Mouse (Mus musculus) embryonic facial prominence, embryonic 11.5 days (tissue): ENCODE measurements at regions not wholly inside any gene's neighbourhood (a gene's known extent, or its start where the extent isn't known, plus 50 kb on each side); places are given as distances from the start of the nearest gene placed in this dataset.

Experiments
- ATAC-seq: fragments of 200-750 bp; cut with Nextera tagmentation; replicated peaks from 2 replicates; pipeline ENCODE4 v1.8.0; 2017; ENCODE audit warnings: low read depth; ENCODE audit not compliant: insufficient number of reproducible peaks, low FRiP score, low TSS enrichment
- DNase-seq: peaks from one replicate; pipeline ENCODE4 v3.0.0-alpha.2; 2015; ENCODE audit warnings: low spot score
- H3K27ac ChIP-seq: fragments of 300-500 bp; sonication (generic); replicated peaks from 2 replicates; pipeline ENCODE4 v1.5.1; 2014; ENCODE audit warnings: mild to moderate bottlenecking, low read depth, low read length, control low read depth
- H3K27me3 ChIP-seq: fragments of 300-500 bp; sonication (generic); 2 replicates; pipeline ENCODE4 v1.6.1; 2014; ENCODE audit warnings: mild to moderate bottlenecking, low read length, moderate library complexity, mixed read lengths; ENCODE audit not compliant: control insufficient read depth, insufficient read depth
- H3K36me3 ChIP-seq: fragments of 300-500 bp; sonication (generic); replicated peaks from 2 replicates; pipeline ENCODE4 v1.6.1; 2014; ENCODE audit warnings: low read depth, mild to moderate bottlenecking, low read length, moderate library complexity, mixed read lengths; ENCODE audit not compliant: control insufficient read depth, insufficient read depth
- H3K4me1 ChIP-seq: fragments of 300-500 bp; sonication (generic); 2 replicates; pipeline ENCODE4 v1.6.1; 2014; ENCODE audit warnings: low read length, mixed read lengths; ENCODE audit not compliant: control insufficient read depth, insufficient read depth
- H3K4me2 ChIP-seq: fragments of 300-500 bp; sonication (generic); 2 replicates; pipeline ENCODE4 v1.6.1; 2014; ENCODE audit warnings: low read depth, mild to moderate bottlenecking, control low read depth, low read length, moderate library complexity
- H3K4me3 ChIP-seq: fragments of 300-500 bp; sonication (generic); 2 replicates; pipeline ENCODE4 v1.5.1; 2014; ENCODE audit warnings: low read depth, low read length, control low read depth
- H3K9ac ChIP-seq: fragments of 300-500 bp; sonication (generic); replicated peaks from 2 replicates; pipeline ENCODE4 v1.6.1; 2014; ENCODE audit warnings: mild to moderate bottlenecking, control low read depth, low read length
- H3K9me3 ChIP-seq: fragments of 300-500 bp; sonication (generic); replicated peaks from 2 replicates; pipeline ENCODE4 v1.6.1; 2016; ENCODE audit warnings: mild to moderate bottlenecking, low read length, inconsistent platforms, mixed read lengths; ENCODE audit not compliant: control insufficient read depth
- WGBS: fragments of 180-500 bp; shearing (Covaris S2); extraction: QIAGEN DNeasy Blood & Tissue Kit; methylation state at CpG from one replicate; pipeline ENCODE4 v1.1.7; 2014; 5-methylcytosine and 5-hydroxymethylcytosine counted together

DNA sequence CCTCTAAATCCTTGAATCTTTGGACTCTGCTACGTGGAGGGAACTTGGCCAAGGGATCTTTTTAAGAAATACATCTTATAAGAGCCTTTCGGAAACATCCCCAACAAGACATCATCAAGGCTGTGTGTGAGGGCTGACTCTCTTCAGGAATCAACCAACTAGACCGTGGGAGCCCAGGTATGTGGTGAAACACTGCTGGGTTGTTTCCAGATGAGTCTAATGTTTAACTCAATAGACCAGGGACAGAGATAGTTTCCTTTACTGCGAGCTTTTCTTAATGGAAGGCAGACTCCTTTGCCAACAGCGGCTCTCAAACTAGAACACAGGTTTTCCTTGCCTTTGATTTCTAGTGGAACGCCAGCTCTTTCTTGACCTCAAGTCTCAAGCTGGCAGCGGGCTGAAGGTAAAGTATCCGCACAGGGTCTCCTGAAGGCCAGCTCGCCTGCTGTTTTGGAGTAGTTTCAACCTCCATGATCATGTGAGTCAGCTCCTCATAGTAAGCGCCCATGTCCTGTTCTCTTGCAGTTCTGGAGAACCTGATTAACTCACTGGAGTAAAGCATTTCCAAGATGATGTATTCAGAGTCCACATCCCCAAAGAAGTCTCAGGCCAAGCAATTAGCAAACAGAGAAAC is 345.7 kb upstream of the Prkcq start:
- 83% methylated on average over 10 of the region's 10 CpGs for WGBS
- Histone ChIP-seq H3K27me3 (no peaks in the 10 kb centered on the region), H3K4me1 (no peaks in the 10 kb centered on the region), H3K4me3 (no peak overlapping the region), H3K4me2 (no peak overlapping the region), H3K36me3 (no peaks in the 10 kb centered on the region), H3K9me3 (no peaks in the 10 kb centered on the region), H3K27ac (no peak overlapping the region), H3K9ac (no peak overlapping the region)
- DNase-seq: no peak
- no peak for ATAC-seq

DNA sequence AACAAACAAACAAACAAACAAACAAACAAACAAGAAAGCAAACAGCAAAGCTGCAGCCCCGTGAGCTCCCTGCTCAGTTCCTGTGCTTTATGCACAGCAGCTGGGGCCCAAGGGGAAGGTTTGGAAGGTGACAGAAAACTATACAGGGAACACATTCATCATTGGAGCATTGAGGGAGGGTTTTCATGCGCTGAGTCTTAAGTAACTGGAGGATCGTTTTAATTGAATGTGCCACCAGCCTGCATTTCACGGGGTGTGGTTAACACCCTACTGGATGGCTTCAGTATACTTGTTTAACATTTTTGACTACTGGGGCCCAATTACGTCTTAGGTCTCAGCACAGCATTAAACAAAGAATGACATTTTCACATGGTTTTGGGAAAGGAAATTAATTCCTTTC is 331.9 kb upstream of the Prkcq start:
- no peaks in the 10 kb centered on the region for H3K36me3 ChIP-seq
- H3K9ac ChIP-seq: no peak overlapping the region
- 60% methylated on average over 5 of the region's 5 CpGs for WGBS
- H3K27ac ChIP-seq: no peak overlapping the region
- DNase-seq (no peak), ATAC-seq (no peak)
- H3K4me3 ChIP-seq: no peak overlapping the region
- no peaks in the 10 kb centered on the region for H3K4me1 ChIP-seq
- no peaks in the 10 kb centered on the region for H3K9me3 ChIP-seq
- H3K4me2 ChIP-seq: no peak overlapping the region
- H3K27me3 ChIP-seq: no peaks in the 10 kb centered on the region

DNA sequence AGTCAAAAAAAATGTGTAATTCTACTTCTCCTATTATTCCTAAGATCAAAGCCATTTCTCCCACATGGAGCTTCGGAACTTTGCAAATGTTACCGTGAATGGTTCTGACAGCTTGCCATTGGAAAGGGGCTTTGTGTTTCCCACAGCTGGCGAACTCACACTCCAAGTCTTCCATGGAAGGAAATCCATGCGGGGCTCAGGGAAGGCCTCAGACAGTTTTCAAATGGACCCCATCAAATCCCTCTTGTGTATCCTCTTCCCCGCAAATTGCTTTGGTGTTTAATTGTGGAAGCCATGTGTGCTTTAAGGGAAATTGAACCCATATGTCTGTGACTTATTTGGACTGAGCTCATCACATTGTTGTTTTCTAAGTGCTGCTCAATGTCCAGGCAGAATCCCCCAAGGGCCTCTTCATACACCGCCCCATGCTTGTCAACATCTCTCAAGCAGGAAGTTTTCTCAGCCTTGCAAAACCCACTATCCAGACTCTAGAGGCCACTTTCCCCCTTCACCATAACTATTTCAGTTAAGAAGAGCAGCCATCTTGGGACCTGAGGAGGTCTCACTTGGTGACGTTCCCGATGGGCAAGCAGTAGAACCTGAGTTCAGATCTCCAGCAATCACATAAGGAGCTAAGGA is 310.1 kb upstream of the Prkcq start:
- Histone ChIP-seq H3K27ac (no peak overlapping the region), H3K4me3 (no peak overlapping the region), H3K9me3 (no peaks in the 10 kb centered on the region), H3K4me2 (no peak overlapping the region), H3K4me1 (no peaks in the 10 kb centered on the region), H3K9ac (no peak overlapping the region), H3K27me3 (no peaks in the 10 kb centered on the region), H3K36me3 (no peaks in the 10 kb centered on the region)
- DNase-seq (peak; percentile 19), ATAC-seq (no peak)
- 48% methylated on average over 8 of the region's 8 CpGs for WGBS

DNA sequence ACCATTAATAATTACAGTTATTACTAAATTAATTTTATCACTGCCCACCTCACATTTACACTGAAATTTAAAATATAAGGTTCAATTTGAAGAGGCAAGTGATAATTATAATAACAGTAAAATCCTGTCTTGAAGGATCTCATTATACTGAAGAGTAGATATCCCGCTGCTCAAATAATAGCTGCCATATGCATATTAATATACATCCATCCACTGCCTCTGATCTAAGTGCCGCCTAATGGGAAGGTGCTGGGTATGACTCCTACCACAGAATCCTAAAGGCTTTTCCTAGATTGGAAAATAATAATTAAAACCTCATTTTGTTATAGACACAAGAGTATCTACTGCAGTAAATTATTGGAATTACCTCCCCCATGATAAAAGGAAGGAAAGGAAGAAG is 307.5 kb upstream of the Prkcq start:
- DNase-seq (no peak), ATAC-seq (no peak)
- H3K4me2 ChIP-seq: no peak overlapping the region
- H3K36me3 ChIP-seq: no peaks in the 10 kb centered on the region
- H3K4me3 ChIP-seq: no peak overlapping the region
- H3K9me3 ChIP-seq: no peaks in the 10 kb centered on the region
- no peaks in the 10 kb centered on the region for H3K4me1 ChIP-seq
- no peaks in the 10 kb centered on the region for H3K27me3 ChIP-seq
- H3K9ac ChIP-seq: no peak overlapping the region
- no peak overlapping the region for H3K27ac ChIP-seq
- 95% methylated on average over 2 of the region's 2 CpGs for WGBS

DNA sequence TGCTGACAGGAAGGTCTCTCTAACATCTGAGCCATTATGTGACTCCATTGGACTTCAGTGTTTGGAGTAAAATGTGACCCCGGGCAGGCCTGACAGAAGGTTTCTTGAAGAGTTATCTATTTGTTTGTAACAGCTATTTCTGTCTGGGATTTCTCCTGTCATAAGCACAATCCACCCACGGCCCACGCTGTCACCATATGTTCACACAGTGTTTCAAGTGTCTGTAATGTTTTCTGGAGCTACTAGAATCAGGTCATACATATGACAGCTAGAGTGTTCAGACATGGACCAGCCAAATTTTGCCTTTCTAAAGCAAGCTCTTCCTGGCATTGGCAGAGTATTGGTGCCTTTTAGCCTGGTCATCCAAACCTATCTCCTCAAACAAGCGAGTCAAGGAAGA is 297.6 kb upstream of the Prkcq start:
- Histone ChIP-seq H3K4me2 (no peak overlapping the region), H3K9ac (no peak overlapping the region), H3K4me1 (no peaks in the 10 kb centered on the region), H3K9me3 (no peaks in the 10 kb centered on the region), H3K27me3 (no peaks in the 10 kb centered on the region), H3K27ac (no peak overlapping the region), H3K4me3 (no peak overlapping the region), H3K36me3 (no peaks in the 10 kb centered on the region)
- 85% methylated on average over 4 of the region's 4 CpGs for WGBS
- DNase-seq: no peak
- no peak for ATAC-seq

DNA sequence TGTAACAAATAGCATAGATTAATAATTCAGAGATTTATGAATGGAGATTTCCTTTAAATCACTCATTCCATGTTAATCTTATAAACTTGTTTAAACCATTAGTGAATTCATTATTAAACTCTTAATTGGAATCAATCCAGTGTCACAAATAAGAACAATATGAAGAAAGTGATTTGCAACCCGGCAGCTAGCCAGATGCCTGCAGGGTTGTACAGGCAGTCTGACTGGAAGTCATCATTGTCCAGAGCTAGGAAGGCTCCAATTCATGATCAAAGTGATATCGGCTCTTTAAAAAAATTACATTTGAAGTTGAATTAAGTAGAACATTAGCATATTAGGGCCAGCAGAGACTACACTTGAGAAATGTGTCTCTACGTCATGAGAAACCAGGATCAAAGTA is 270.0 kb upstream of the Prkcq start:
- ATAC-seq (no peak), DNase-seq (no peak)
- Histone ChIP-seq H3K4me3 (no peak overlapping the region), H3K9ac (no peak overlapping the region), H3K27me3 (no peaks in the 10 kb centered on the region), H3K27ac (no peak overlapping the region), H3K36me3 (no peaks in the 10 kb centered on the region), H3K4me2 (no peak overlapping the region), H3K4me1 (no peaks in the 10 kb centered on the region), H3K9me3 (no peaks in the 10 kb centered on the region)
- 76% methylated on average over 3 of the region's 3 CpGs for WGBS

DNA sequence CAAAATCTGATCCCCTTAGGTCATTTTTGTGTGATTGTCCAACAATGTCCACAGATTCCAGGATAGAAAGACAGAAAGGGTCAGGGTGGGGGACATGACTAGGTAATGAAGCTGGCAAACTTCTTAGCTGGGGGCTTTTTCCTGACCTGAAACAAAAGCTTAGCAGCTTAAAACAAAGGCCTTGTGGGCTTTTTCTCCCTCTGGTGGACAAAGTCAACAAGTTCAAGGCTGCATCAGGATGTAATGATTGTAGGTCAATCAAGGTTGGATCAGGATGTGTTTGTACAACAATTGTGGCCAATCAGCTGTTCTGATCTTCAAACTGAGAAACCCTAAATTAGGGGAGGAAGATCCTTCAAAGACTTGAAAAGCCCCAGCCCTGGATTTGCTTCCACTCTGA is 252.0 kb upstream of the Prkcq start:
- H3K9me3 ChIP-seq: no peaks in the 10 kb centered on the region
- no peaks in the 10 kb centered on the region for H3K4me1 ChIP-seq
- no peak overlapping the region for H3K27ac ChIP-seq
- no peak overlapping the region for H3K9ac ChIP-seq
- ATAC-seq (no peak), DNase-seq (no peak)
- no peaks in the 10 kb centered on the region for H3K27me3 ChIP-seq
- no peak overlapping the region for H3K4me2 ChIP-seq
- no peak overlapping the region for H3K4me3 ChIP-seq
- no peaks in the 10 kb centered on the region for H3K36me3 ChIP-seq

DNA sequence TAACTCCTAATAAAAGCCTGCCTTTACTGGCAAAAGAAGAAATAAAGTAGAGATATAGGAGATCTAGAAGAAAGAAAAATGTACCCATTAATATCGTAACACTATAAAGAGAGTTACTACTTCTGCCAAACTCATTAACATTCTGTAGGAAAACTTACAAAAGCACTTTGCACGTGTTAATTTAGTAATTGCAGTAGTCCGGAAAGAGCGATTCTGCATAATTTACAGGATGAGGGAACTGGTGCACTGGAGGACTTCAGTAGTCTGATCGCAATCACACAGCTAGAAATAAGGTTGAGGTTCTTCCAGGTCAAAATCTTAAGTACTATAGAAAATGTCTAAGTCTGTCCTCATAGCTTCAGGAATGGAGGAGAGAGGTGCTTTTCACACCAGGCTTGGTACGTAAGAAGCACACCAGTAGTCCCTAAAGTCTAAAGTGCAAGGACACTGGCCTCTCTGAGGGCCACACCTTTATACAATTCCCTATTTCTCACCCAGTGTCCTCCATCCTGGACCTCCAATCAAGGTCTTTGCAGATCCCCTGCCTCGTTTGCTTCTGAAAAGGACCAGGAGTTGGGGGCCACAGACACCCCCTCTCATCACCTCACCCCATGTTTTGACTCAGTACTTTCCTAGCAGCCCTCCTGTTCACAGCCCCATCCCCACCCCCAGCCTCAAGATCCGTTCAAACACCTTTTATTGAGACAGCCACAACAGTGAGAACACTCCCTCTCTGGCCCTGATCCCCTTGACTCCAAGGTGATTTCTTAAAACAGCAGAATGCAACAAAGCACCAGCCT is 251.0 kb upstream of the Prkcq start:
- Histone ChIP-seq H3K9me3 (no peaks in the 10 kb centered on the region), H3K4me2 (no peak overlapping the region), H3K4me1 (no peaks in the 10 kb centered on the region), H3K27me3 (no peaks in the 10 kb centered on the region), H3K36me3 (no peaks in the 10 kb centered on the region), H3K9ac (no peak overlapping the region), H3K4me3 (no peak overlapping the region), H3K27ac (no peak overlapping the region)
- ATAC-seq: no peak
- WGBS: 63% methylated on average over 8 of the region's 8 CpGs
- no peak for DNase-seq
